Mouse (Mus musculus) ZHBTc4 (cell line): ENCODE data around the gene Ank2.
A peak's percentile ranks its signal among the peaks of the same experiment; 100 is the strongest.

Experiments
- DNase-seq: peaks from one replicate; pipeline ENCODE4 v3.0.0-alpha.2; 2011; ENCODE audit warnings: low read depth, low spot score

Gene Ank2

DNA sequence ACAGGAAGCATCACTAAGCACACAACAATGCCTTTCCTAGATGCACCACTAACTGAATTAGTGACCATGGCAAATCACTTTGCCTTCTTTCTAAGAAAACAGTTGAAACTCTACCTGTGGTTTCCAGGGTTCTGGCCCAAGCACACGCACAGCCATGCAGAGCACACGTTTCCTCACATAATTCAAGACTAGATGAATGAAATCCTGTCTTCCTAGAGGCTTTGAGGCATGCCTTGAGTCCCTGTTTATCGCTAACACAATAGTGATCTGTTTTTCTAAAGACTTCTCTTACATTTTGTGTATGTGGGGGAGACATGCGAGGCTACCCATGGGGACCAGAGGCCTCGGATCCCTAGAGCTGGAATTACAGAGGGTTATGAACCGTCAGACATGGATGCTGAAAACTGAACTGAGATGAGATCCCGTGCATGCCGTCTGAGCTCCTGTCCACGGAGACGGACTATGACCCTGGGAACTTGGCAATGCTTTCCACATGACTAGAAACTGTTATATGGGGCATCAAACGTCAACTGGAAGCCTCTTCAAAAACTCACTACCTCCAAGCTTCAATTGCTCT lies 256.8 kb downstream of the Ank2 start:
- no peak for DNase-seq

DNA sequence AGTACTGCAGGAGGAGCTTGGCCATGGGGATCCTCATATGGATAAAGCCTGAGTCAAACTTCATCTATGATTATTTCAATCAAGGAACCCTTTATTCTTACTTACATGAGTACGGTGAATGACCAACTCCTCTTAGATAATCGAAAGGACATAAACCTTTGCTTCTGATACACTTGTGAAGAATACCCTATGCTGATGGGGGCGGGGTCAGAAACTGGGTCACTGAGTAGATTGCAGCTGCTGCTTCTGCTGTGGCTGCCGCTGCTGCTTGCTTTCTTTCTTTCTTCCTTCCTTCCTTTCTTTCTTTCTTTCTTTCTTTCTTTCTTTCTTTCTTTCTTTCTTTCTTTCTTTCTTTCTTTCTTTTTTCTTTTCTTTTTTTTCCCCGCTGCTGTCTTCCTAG lies 263.9 kb downstream of the Ank2 start:
- DNase-seq: no peak

DNA sequence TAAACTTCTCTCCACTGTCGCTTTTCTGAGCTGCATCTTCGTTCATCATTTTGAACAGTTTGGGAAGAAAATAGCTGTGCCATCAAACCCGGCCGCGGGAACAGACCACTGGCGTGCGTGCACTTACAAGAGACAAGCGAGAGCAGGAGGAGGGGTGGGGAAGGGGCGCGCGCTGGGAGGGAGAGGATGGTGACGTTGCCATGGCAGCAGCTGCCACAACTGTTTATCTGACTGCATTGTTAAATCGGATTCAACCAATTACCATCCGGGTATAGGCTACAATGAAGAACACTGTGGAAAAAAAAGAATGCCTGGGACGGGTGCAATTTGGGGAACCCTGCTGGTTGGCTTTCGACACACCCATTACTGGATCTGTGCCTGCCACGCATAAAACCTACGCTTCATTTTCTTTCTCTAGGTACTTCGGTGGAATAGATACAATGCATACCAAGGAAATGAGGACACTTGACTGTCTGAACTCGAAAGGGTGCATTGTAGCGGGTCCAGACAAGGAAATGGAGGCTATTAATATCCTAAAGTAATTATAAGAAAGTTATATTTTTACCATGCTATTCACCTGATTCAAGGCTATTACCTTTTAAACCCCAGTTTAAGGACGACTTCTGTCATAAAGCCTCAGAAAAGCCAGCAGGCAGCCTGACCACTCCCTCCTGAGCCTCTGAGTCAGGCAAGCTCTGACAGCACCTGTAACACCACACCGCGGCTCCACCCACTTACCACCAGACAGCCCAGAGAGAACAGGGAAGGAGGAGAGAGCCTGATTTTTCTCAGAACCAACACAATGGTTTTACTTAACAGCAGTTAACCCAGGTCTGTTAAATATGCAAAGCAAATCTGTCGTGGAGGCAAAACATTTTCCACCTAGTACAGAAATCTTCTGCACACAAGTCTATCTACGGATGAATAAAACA lies 273.1 kb downstream of the Ank2 start:
- peak; percentile 85 for DNase-seq

DNA sequence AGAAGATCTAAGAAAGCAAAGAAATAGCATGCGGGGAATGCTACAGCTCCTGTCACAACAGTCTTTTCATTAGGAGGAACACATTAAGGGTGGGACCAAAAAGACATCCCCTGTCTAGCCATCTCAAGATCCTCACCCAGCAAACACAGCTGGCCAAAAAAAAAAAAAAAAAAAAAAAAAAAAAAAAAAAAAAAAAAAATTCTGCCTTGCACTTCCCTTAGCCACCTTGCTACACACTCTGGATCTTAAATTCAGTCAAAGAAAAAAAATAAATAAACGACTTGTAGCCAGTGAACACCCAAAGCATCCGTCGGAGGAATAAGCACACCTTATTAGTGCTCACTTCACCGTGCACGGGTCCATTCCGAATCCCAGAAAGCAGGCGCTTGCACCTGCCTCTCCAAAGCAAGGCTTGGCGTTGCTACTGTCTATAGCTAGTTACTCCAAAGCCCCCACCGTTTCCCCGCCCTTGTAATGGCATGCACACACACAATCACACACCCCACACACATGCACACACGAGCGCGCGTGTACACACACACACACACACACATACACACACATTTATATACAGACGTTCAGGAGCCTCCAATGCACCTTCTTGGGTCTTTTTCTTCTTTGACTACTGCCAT lies 273.9 kb downstream of the Ank2 start:
- DNase-seq: peak; percentile 13

DNA sequence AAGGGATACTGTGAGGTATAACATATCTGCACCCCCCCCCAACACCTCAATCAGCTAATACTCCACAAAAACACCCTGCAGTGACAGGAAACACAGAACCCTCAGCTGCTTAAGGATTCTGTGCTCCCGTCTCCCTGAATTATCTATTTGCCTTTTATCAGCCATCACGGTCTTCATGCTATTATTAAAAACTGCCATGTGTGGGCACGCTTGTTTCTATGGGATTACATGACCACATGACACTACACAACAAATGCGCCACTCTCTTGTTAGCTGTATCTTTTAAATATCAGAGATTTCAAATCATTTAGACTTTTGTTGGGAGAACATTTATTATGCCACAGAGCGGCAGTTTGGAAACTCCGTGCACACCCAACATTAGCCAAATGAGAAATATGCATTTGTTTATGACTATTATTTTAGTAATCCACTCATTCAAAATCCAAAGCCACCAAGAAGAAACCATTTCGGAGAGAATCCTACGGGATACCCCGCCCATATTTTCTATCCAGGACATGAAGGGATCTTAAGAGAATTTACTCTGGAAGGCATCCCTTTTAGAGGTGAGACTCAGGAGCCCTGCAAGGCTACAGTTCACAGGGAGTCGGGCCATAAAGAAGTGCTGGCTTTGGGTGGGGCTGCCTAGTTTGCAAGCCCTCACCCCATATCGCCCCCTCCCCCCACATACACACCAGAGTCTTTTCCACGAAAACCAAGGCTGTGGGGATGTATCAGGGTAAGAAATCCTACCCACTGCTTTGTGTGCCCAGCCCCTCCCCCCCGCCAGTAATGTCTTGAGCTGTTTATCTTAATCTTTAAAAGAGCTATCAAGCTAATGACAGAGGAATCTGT lies 274.6 kb downstream of the Ank2 start:
- DNase-seq: peak; percentile 12

DNA sequence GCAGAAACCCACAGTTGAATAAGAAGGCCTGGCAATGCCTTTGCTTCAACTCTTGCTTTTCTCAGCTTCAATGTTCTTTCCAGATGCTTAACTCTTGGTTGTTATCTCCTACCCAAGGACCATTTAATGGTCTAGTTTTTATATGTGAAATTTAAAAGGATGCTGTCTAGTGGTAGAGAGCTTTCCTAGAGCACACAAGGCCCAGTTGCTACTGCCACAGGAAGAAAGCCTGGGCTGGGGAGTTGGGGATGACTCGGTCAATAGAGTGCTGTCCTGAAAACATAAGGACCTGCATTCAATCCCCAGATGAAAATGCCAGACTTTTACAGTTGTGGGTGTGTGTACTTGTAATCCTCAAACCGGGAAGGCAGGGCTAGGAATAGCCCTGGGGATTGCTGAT lies 277.1 kb downstream of the Ank2 start:
- peak; percentile 51 for DNase-seq

DNA sequence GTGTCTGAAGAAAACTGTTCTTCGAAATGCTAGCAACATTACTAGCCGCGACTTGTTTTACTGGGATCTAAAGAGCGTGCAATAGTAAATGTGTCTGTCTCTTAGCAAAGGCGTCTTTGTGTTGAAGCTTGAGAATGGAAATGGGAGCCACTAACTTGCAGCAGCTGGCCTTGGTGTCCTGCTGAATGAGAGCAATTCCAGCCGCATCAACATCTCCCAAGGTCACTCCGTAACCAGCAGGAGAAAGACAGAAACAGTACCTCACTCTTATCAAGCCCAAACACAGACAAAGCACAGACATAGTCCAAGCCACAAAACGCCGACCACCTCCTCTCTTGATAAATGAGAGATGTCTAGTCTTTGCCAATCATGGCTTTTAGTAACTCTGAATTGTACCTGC lies 278.3 kb downstream of the Ank2 start:
- DNase-seq: no peak

DNA sequence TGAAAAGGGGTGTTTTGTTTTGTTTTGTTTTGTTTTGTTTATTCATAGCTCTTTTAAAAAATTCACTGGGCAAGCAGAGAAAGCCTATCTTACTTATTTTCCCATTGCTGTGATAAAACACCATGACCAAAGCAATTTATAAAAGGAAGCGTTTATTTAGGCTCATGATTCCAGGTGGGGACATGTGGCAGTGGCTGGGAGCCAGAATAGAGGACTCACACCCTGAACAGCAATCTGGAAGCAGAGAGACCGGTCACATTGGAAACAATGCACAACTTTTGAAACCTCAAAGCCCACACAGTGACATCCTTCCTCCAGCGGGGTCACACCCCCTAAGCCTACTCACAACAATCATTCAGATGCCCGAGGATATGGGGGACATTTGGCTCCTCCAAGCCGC lies 285.6 kb downstream of the Ank2 start:
- DNase-seq: no peak

DNA sequence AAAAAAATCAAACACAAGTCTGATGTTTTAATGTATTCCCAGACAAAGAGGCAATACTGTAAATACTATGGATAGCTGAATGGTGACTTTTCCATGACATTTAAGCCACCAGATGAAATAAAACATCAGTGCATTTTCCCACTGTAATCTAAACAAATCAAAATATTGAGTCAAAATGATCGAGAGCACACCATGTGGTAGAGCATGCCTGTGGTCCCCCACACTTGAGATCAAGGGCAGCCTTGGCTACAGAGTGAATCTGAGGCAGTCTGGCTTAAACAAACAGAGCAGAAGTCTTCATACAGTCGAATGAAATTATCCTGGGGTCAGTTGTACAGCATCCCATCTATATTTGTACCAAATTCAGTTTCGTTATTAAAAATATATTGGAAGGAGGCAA lies 288.0 kb downstream of the Ank2 start:
- no peak for DNase-seq

DNA sequence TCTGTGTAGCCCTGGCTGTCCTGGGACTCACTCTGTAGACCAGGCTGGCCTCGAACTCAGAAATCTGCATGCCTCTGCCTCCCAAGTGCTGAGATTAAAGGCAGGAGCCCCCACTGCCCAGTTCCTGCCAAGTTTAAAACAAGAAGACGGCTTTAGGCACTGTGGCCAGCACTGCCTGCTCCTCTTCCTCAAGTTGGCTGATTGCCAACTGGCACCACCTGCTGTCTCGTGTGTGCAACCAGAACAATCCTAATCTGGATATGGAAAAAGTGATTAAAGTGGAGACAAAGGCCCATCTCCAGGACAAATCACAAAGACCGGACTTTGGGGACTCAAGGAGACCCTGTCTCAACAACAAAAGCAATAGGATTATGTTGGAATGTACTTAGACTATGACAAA lies 288.6 kb downstream of the Ank2 start:
- no peak for DNase-seq

DNA sequence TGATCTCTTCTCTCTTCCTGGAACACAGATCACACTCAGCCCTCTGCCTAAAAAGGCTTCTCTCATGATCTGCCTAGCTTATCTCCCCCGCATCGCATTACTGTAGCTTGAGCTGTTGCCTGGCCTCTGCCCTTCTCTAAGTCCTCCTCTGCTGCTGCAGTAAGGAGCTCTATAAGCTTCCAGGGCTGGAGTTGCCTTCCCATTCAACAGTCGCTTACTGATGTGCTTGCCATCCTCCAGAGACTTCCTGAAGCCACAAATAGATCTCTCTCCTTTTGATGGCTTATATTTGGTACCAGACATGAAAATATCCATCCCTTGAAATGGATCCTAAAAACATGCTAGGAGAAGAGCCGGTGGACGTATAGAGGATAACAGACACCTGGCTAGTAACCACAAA lies 290.3 kb downstream of the Ank2 start:
- no peak for DNase-seq

DNA sequence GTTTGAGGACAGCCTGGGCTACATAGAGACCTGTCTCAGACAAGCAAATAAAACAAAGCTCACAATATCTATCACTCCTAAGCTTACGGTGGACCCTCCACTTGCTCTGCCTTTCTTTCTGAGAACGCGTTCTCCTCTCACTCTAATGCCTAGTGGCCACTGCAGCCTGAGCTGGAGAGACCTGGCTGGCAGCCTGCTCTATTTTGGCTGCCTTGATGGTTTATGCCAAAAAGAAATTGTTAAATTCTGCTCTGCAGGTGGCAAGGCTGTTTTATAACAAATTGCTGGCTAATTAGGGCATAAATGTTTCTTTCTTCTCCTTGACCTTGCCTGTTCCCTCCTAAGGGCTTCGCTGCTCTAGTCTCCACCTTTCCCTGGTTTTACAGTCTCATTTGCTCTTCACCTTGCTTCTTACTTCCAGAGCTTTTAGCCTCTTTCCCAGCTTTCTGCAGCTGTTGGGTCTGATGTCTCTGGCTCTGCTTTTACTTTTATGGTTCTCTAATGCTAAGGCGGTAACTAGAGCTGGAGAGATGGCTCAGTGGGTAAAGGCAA lies 293.2 kb downstream of the Ank2 start:
- DNase-seq: no peak

DNA sequence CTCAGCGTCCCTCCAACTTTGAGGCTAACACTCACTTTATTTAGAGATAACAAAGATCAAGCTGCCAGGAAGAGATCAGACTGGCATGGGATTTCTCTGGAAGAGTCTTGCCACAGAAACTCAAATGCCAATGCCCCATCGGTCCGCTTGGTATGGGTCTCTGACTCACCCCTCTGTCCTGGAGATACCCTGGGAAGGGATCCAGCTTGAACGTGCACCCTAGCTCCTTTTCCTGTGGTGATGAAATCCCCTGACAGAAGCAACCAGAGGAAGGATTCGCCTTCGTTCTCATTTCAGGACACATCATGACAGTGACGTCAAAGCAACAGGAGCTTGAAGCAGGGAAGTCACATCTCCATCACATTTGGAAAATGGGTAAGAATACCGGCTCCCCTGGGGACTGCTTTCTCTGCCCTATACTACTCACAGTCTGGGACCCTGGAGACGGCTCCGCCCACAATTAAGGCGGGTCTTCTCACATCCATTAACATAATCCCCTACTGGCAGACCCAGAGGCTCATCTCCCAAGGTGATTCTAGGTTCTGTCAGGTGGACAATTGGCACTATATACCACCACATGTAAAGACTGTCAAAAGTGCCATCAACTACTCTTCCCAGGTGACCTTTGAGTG lies 296.6 kb downstream of the Ank2 start:
- DNase-seq: peak; percentile 21

DNA sequence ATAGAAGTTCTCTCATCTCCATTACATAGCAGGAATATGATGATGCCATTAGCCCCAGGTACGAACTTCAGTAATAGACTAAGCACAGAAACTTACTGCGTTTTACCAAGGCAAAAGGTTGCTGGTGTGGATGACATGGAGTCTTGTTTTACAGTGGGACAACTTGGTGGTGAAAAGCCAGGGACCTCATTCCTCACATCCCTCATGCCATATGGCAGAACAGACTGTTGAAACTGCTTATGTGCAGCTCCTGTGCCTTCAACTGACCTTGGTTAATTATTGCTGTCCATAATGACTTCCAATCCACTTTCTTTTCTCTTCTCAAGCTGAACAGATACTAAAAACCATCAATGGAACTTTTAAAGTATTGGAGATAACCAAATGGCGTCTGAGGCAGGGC lies 298.4 kb downstream of the Ank2 start:
- DNase-seq: no peak

DNA sequence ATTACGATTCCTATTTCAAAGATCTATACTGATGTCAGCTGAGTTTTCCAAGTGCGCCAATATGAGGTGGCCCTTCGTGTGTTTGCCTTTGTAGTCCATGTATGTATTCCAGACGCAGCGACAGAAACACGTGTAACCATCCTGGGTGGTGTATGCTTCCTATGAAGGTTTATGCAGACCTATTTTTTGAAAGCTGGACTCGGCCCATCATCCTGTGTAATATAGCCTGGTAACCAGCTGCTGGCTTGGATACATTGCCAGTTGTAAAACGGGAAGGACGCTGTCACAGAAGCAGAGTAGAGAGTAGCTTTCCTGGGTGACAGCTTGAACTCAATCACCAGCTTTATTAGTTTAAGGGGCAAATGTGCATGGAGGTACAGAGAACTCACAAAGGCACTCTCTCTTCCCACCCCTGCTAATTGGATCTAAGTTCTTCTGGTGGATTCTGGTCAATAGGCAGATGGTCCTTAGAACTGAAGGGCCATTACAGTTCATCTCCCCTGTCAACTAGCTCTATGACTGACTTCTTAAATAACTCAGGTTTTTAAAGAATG lies 300.0 kb downstream of the Ank2 start:
- no peak for DNase-seq

DNA sequence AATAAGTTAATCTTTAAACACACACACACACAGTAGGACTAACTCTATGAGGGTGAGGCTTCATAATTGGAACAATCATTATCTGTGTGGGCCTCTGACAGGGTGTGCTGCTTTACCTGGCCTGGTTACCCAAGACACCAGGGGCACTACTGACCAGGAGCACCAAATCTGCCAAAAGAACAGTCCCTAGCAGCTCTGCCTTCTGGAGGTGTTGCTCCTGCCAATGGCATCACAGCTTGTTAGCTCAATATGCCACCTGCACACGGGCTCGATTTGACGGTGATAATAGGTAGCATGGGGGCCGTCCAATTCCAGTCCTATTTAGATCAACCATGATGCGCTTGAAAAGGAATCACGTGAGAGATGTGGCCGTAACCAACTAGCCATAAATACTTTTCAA lies 300.5 kb downstream of the Ank2 start:
- no peak for DNase-seq

DNA sequence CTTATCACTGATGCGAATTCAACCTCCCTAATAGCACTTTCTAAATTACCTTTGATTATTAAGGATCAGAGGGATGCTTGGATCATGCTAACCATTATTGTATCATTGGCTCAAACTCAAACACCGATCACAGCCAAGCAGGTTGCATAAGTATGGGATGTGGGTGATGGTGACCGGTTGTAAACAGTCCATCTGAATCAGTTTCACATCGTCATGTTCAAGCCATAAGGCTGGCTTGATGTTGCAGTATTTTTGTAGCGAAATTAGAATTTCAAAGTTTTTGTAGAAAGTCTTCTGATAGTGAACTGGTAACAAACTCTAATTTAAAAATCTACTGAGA lies 310.4 kb downstream of the Ank2 start:
- DNase-seq: no peak

DNA sequence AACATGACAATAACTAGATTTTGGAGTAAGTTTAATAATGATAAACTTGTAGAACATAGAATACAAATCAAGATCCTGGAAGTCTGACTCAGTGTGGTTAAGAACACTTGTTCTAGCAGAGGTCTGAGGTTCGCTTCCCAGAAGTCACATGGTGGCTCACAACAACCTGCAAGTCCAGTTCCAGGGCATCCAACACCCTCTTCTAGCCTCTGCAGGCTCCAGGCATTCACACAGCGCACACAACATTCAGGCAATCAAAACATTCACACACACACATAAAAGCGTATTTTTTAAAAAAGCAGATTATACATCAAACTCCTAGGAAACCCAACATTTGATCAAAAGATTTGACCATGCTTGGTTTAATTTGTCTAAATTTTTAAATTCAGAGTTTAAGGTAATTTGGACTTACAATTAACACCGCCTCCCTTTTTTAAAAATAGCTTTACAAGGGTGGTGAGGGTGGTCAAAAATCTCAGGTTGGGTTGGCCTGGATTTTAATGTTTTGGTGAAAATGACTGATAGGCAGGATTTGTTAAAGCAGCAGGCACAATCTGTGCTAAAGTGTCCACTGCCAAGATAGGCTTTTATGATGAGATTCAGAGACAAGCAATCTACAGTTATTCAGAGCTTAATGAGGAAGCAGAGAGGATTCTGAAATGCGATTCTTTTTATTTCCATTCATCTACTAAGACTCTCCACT lies 310.9 kb downstream of the Ank2 start:
- no peak for DNase-seq

DNA sequence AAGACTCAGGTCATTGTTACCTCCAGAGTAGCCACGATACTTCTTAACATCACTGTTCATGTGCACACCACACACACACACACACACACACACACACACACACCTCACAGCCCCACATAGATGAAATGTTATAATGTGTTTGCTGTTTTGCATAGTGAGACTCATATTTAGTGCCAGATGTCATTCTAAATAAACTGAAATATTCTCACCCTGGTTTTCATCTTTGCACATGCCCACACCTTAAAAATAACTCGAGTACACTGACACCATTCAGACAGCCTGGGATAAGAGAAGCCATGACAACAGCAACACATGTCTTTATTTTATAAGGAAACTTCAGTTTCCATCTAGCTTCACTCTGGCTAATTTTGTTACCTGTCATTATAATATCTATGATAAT lies 312.1 kb downstream of the Ank2 start:
- DNase-seq: no peak

DNA sequence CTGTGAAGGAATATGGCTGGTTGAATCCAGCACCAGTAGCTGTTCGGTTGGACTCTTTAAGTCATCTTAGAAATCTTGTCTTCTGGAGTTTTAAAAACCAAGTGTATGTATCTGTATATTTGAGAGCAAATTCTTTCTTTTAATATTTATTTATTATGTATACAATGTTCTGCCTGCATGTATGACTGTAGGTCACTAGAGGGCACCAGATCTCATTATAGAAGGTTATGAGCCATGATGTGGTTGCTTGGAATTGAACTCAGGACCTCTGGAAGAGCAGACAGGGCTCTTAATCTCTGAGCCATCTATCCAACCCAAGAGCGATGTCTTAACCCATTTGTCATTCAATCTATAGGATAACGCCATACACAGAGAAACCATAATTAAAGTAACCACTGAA lies 312.9 kb downstream of the Ank2 start:
- no peak for DNase-seq
